Mouse (Mus musculus): ENCODE data around the gene Zfp775. TPM values are rescaled to one million over a fixed set of nuclear protein-coding genes. Genes with fewer than 3 reads are reported as not detected.

Zfp775 gene
- total RNA-seq, 2 experiments from 2014 or later, result 5.8 to 6.8 TPM

- DNase-seq (ENCODE audit: extremely low spot score in 1 of 2, low spot score in 2 of 2), result peak in 1 of 2 experiments; percentile 48
- intact Hi-C loops (cut with DNase I), result no loop called here
Measured at GRCm38 (mm10) chr6:48582037-48582436, 19.8 kb upstream of the Zfp775 start.

GRCm38 (mm10) chr6:48589194-48589750 lies 12.6 kb upstream of the Zfp775 start, which contains the start of gene Gm45021:
TSS of gene Gm45021 (plus strand) at chr6:48589610.
- intact Hi-C loops (cut with DNase I), result no loop called here
- DNase-seq (ENCODE audit: extremely low spot score in 1 of 2, low spot score in 2 of 2), result no peak

GRCm38 (mm10) chr6:48591221-48591845 lies 10.5 kb upstream of the Zfp775 start:
- no peak for DNase-seq (ENCODE audit: extremely low spot score in 1 of 2, low spot score in 2 of 2)
- intact Hi-C loops (cut with DNase I), result loop anchor here (5.0 kb wide), 1 partner anchor 41 kb away; no protein-coding TSS in a partner anchor

GRCm38 (mm10) chr6:48591871-48592270 lies 10.0 kb upstream of the Zfp775 start:
- intact Hi-C loops (cut with DNase I), result loop anchor here (5.0 kb wide), 1 partner anchor 40 kb away; no protein-coding TSS in a partner anchor
- DNase-seq (ENCODE audit: extremely low spot score in 1 of 2, low spot score in 2 of 2), result no peak

GRCm38 (mm10) chr6:48593158-48594042 lies 8.5 kb upstream of the Zfp775 start, which contains the start of the genes Repin1 and Gm44965:
TSS of gene Repin1 (plus strand) at chr6:48593883.
TSS of gene Gm44965 (plus strand) at chr6:48593941.
- peak; percentile 87 to 98 for DNase-seq (ENCODE audit: extremely low spot score in 1 of 2, low spot score in 2 of 2)
- intact Hi-C loops (cut with DNase I), result loop anchor here (5.0 kb wide), 1 partner anchor 39 kb away; no protein-coding TSS in a partner anchor

GRCm38 (mm10) chr6:48594043-48594738 lies 7.7 kb upstream of the Zfp775 start:
- intact Hi-C loops (cut with DNase I), result loop anchor here (5.0 kb wide), 1 partner anchor 38 kb away; no protein-coding TSS in a partner anchor
- DNase-seq (ENCODE audit: extremely low spot score in 1 of 2, low spot score in 2 of 2), result peak; percentile 42 to 68

GRCm38 (mm10) chr6:48595278-48595677 lies 6.6 kb upstream of the Zfp775 start:
- intact Hi-C loops (cut with DNase I), result no loop called here
- DNase-seq (ENCODE audit: extremely low spot score in 1 of 2, low spot score in 2 of 2), result peak in 1 of 2 experiments; percentile 45

- peak in 1 of 2 experiments; percentile 35 for DNase-seq (ENCODE audit: extremely low spot score in 1 of 2, low spot score in 2 of 2)
- intact Hi-C loops (cut with DNase I), result no loop called here
Measured at GRCm38 (mm10) chr6:48596545-48597232, 5.2 kb upstream of the Zfp775 start.

- intact Hi-C loops (cut with DNase I), result no loop called here
- no peak for DNase-seq (ENCODE audit: extremely low spot score in 1 of 2, low spot score in 2 of 2)
Measured at GRCm38 (mm10) chr6:48597233-48597625, 4.6 kb upstream of the Zfp775 start.

GRCm38 (mm10) chr6:48600594-48600993 lies 1.3 kb upstream of the Zfp775 start:
- intact Hi-C loops (cut with DNase I), result no loop called here
- DNase-seq (ENCODE audit: extremely low spot score in 1 of 2, low spot score in 2 of 2), result no peak

GRCm38 (mm10) chr6:48602080-48602741 lies 348 bp downstream of the Zfp775 start:
- peak; percentile 27 to 62 for DNase-seq (ENCODE audit: extremely low spot score in 1 of 2, low spot score in 2 of 2)
- intact Hi-C loops (cut with DNase I), result no loop called here

GRCm38 (mm10) chr6:48608124-48608523 lies 6.3 kb downstream of the Zfp775 start:
- intact Hi-C loops (cut with DNase I), result no loop called here
- no peak for DNase-seq (ENCODE audit: extremely low spot score in 1 of 2, low spot score in 2 of 2)

- intact Hi-C loops (cut with DNase I), result no loop called here
- no peak for DNase-seq (ENCODE audit: extremely low spot score in 1 of 2, low spot score in 2 of 2)
Measured at GRCm38 (mm10) chr6:48609512-48609911, 7.6 kb downstream of the Zfp775 start.

GRCm38 (mm10) chr6:48610657-48611056 lies 8.8 kb downstream of the Zfp775 start:
- DNase-seq (ENCODE audit: extremely low spot score in 1 of 2, low spot score in 2 of 2), result no peak
- intact Hi-C loops (cut with DNase I), result no loop called here

- DNase-seq (ENCODE audit: extremely low spot score in 1 of 2, low spot score in 2 of 2), result no peak
- intact Hi-C loops (cut with DNase I), result no loop called here
Measured at GRCm38 (mm10) chr6:48613464-48613863, 11.6 kb downstream of the Zfp775 start.

- intact Hi-C loops (cut with DNase I), result no loop called here
- DNase-seq (ENCODE audit: extremely low spot score in 1 of 2, low spot score in 2 of 2), result no peak
Measured at GRCm38 (mm10) chr6:48614756-48615155, 12.9 kb downstream of the Zfp775 start.

GRCm38 (mm10) chr6:48620031-48620430 lies 18.2 kb downstream of the Zfp775 start:
- DNase-seq (ENCODE audit: extremely low spot score in 1 of 2, low spot score in 2 of 2), result peak in 1 of 2 experiments; percentile 22
- intact Hi-C loops (cut with DNase I), result no loop called here

Data from left cerebral cortex, postnatal 10 days (tissue).